Mouse (Mus musculus) midbrain, embryonic 11.5 days (tissue): ENCODE data around the gene Krt19. TPM values are rescaled to one million over a fixed set of nuclear protein-coding genes. Genes with fewer than 3 reads are reported as not detected.

Experiments used
- ATAC-seq: fragments of 200-750 bp; cut with Nextera tagmentation; 2 replicates; pipeline ENCODE4 v1.8.0; 2017; ENCODE audit warnings: moderate TSS enrichment, moderate library complexity; ENCODE audit not compliant: low FRiP score
- DNase-seq: peaks from one replicate; pipeline ENCODE4 v3.0.0; 2015; ENCODE audit warnings: low spot score; ENCODE audit errors: missing footprints
- H3K27ac ChIP-seq: fragments of 300-500 bp; sonication (generic); 2 replicates; pipeline ENCODE4 v1.5.1; 2014; ENCODE audit warnings: low read depth, low read length
- H3K27me3 ChIP-seq: fragments of 300-500 bp; sonication (generic); 2 replicates; pipeline ENCODE4 v1.6.1; 2014; ENCODE audit warnings: mild to moderate bottlenecking, low read length, moderate library complexity, mixed read lengths; ENCODE audit not compliant: control insufficient read depth, insufficient read depth
- H3K36me3 ChIP-seq: fragments of 300-500 bp; sonication (generic); 2 replicates; pipeline ENCODE4 v1.6.1; 2014; ENCODE audit warnings: mild to moderate bottlenecking, low read length, moderate library complexity, mixed read lengths; ENCODE audit not compliant: control insufficient read depth, insufficient read depth
- H3K4me1 ChIP-seq: fragments of 300-500 bp; sonication (generic); 2 replicates; pipeline ENCODE4 v1.6.1; 2014; ENCODE audit warnings: low read length; ENCODE audit not compliant: control insufficient read depth, insufficient read depth
- H3K4me2 ChIP-seq: fragments of 300-500 bp; sonication (generic); 2 replicates; pipeline ENCODE4 v1.6.1; 2014; ENCODE audit warnings: mild to moderate bottlenecking, moderate library complexity
- H3K4me3 ChIP-seq: fragments of 300-500 bp; sonication (generic); 2 replicates; pipeline ENCODE4 v1.5.1; 2014; ENCODE audit warnings: low read depth, low read length
- H3K9ac ChIP-seq: fragments of 300-500 bp; sonication (generic); 2 replicates; pipeline ENCODE4 v1.6.1; 2014; ENCODE audit warnings: low read length
- H3K9me3 ChIP-seq: fragments of 300-500 bp; sonication (generic); 2 replicates; pipeline ENCODE4 v1.6.1; 2016; ENCODE audit warnings: low read length; ENCODE audit not compliant: control insufficient read depth
- WGBS: fragments of 180-500 bp; shearing (Covaris S2); extraction: QIAGEN DNeasy Blood & Tissue Kit; methylation state at CpG from one replicate; pipeline ENCODE4 v1.1.7; 2014; 5-methylcytosine and 5-hydroxymethylcytosine counted together
- polyA plus RNA-seq: library from polyadenylated mRNA; unstranded; fragments of >200 nt; fragmentation: Nextera tagmentation; extraction: Ambion mirVana; gene quantifications from 2 replicates; pipeline ENCODE4 v1.2.1, GENCODE M21; 2014

Krt19 gene
- 1.8 and 3.2 TPM in 2 replicates for polyA plus RNA-seq

DNA sequence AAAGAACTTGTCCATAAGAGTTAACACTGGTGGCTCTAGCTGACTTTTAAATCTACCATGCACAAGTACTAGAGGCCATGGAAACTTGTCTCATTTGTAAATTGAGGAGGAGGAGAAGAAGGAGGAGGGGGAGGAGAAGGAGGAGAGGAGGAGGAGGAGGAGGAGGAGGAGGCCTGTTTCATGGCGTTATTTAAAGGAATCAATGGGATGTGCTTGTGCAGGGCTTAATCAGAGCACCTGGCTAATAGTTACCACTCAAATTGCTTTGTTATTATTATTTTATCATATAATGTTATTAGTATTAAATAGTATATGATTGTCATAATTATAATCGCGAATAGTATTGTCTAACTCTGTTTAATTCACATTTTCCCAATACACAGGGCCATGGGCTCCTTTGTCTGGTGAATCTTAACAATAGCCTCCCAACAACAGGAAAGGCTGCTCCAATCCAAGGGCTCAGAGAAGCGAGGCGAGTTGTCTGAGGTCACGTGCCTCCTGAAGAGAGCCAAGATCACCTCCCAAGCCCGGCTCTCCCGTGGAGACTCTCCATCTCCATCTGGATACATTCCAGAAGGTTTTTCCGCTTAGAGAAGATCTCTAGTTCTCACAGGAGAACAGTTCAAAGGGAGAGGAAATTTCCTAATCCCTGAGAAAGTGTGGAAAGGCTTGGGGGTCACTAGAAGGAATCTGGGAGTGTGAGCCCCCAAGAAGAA lies at the start of gene Krt19:
Gene Krt19, minus strand, starts transcription at position 51 of the 716 bp plus-strand sequence.
- H3K27me3 ChIP-seq: peaks cover 14% of the 10 kb centered on the region
- no peak within 1 kb of the TSS for H3K4me2 ChIP-seq
- no peak within 1 kb of the TSS for H3K9ac ChIP-seq
- H3K4me1 ChIP-seq: peaks cover 4% of the 10 kb centered on the region
- 44% methylated on average over 9 of the region's 9 CpGs for WGBS
- H3K36me3 ChIP-seq: no peaks in the 10 kb centered on the region
- ATAC-seq (no peak), DNase-seq (no peak)
- H3K4me3 ChIP-seq: no peak within 1 kb of the TSS
- H3K9me3 ChIP-seq: no peaks in the 10 kb centered on the region
- no peak within 1 kb of the TSS for H3K27ac ChIP-seq

DNA sequence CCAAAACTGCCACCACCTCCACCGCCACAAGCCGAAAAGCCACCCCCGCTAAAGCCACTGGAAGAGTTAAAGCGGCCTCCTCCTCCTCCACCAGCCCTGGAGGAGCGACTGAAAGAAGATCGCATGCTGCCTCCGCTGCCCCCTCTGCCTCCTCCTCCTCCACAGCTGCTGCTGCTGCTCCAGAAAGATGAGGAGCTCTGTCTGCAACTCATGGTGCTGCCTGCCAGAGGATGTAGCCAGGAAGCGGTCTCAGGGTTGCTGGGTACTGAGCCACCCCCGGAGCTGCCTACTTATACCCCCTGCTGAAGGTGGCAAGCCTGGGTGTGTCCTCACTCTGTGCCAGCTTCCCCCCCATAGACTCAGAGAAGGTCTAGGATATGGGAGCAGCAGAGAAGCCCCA lies 44.5 kb upstream of the Krt19 start, which contains the start of gene Krt9:
Gene Krt9, minus strand, starts transcription at position 255 of the 400 bp plus-strand sequence.
- no peak within 1 kb of the TSS for H3K9ac ChIP-seq
- no peak within 1 kb of the TSS for H3K4me2 ChIP-seq
- no peak within 1 kb of the TSS for H3K4me3 ChIP-seq
- no peaks in the 10 kb centered on the region for H3K36me3 ChIP-seq
- ATAC-seq (no peak), DNase-seq (no peak)
- WGBS: 69% methylated on average over 9 of the region's 9 CpGs
- no peaks in the 10 kb centered on the region for H3K27me3 ChIP-seq
- H3K9me3 ChIP-seq: no peaks in the 10 kb centered on the region
- H3K27ac ChIP-seq: no peak within 1 kb of the TSS
- no peaks in the 10 kb centered on the region for H3K4me1 ChIP-seq

DNA sequence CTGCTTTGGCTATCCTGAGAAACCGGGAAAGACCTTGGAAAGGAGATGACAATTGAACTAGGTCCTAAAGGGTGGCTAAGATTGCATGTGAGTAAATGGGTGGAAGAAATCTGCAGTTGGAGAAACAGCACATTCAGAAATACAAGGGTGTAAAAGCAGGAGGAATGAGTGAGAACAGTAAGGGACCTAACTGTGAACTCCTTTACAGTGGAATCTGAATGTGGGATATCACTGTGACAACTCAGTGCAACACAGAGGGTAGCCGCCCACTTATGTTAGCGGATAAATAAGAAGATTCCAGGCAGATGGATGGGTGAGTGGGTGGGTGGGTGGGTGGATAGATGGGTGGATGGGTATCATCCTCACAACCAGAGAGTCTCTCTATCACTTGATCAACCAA lies 43.4 kb upstream of the Krt19 start:
- no peaks in the 10 kb centered on the region for H3K4me1 ChIP-seq
- no peak for ATAC-seq
- H3K27ac ChIP-seq: no peak overlapping the region
- H3K4me3 ChIP-seq: no peak overlapping the region
- no peaks in the 10 kb centered on the region for H3K36me3 ChIP-seq
- no peak overlapping the region for H3K9ac ChIP-seq
- DNase-seq: no peak
- H3K27me3 ChIP-seq: no peaks in the 10 kb centered on the region
- WGBS: 84% methylated on average over 3 of the region's 3 CpGs
- H3K4me2 ChIP-seq: no peak overlapping the region
- no peaks in the 10 kb centered on the region for H3K9me3 ChIP-seq

DNA sequence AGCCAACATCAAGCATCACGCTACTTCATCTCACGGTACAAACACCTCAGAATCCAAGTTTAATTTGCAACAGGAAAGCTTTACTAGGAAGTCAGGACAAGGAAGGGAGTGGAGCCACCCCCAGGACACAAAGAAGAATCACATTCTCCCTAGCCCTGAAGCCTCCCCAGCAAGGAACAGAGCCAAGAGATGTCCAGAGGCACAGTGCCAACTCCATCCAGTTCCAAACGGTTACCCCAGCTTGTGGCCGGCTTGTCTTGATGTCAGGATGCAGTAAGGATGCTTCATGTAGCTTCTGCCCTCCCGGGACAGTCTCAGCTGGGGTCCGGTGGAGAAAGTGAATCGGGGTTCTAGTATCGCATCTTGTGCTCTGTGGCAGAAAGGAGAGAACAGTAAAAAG lies 38.3 kb upstream of the Krt19 start:
- Histone ChIP-seq H3K27ac (no peak overlapping the region), H3K9me3 (no peaks in the 10 kb centered on the region), H3K27me3 (no peaks in the 10 kb centered on the region), H3K4me2 (no peak overlapping the region), H3K9ac (no peak overlapping the region), H3K36me3 (no peaks in the 10 kb centered on the region), H3K4me1 (no peaks in the 10 kb centered on the region), H3K4me3 (no peak overlapping the region)
- WGBS: 88% methylated on average over 8 of the region's 8 CpGs
- ATAC-seq (no peak), DNase-seq (no peak)

DNA sequence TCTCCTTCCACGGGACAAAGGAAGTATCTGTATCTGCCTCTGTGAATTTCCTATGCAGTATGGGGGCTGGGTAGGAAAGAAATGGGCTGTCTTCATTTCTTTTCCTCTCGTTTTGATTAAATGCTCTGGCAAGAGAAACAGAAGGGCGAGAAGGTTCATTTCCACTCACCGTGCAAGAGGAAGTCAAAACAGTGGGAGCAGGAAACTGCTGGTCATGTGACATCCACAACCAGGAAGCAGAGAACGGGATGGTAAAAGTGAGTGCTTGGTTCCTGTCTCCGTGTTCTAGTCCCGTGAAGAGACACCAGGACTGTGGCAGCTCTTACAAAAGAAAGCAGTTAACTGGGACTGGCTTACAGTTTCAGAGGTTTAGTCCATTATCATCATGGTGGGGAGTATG lies 33.3 kb upstream of the Krt19 start:
- 82% methylated on average over 7 of the region's 7 CpGs for WGBS
- Histone ChIP-seq H3K27me3 (no peaks in the 10 kb centered on the region), H3K4me2 (no peak overlapping the region), H3K9me3 (no peaks in the 10 kb centered on the region), H3K4me3 (no peak overlapping the region), H3K36me3 (no peaks in the 10 kb centered on the region), H3K9ac (no peak overlapping the region), H3K4me1 (no peaks in the 10 kb centered on the region), H3K27ac (no peak overlapping the region)
- DNase-seq (no peak), ATAC-seq (no peak)

DNA sequence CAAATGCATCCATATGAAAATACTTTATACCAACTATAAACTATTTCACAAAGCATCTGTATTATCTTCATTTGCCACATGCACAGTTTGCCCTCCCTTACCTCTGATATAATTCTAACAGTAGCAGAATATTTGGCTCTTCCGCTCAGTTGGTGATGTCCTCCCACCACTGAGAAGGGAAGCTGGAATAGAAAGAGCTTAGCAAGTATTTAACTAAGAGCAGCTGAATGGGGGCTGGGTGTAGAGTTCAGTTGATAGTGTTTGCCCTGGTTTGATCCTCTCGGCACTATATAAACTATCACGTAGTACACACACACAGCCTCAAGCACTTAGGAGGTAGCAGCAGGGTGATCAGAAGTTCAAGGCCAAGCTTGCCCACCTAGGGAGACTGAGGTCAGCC lies 30.8 kb upstream of the Krt19 start:
- WGBS: 83% methylated on average over 3 of the region's 3 CpGs
- Histone ChIP-seq H3K27me3 (no peaks in the 10 kb centered on the region), H3K9me3 (no peaks in the 10 kb centered on the region), H3K4me2 (no peak overlapping the region), H3K4me1 (no peaks in the 10 kb centered on the region), H3K36me3 (no peaks in the 10 kb centered on the region), H3K9ac (no peak overlapping the region), H3K4me3 (no peak overlapping the region), H3K27ac (no peak overlapping the region)
- no peak for DNase-seq
- no peak for ATAC-seq

DNA sequence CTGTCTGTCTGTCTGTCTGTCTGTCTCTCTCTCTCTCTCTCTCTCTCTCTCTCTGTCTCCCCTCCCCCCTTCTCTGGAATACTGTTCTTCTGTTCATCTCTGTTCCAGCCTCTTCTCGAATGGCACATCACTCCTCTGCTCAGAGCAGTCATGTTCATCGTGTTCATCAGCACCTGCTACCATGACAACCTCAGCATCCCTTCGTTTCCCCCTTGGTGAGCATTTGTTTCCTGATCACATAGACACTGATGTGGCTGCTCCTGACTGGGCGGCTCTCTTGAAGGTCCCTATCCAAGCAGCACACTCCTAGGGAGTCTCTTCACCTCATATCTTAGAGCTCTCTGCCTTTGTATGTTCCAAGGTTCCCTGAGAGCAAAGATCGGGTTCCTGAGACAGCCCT lies 29.8 kb upstream of the Krt19 start:
- no peak overlapping the region for H3K4me3 ChIP-seq
- H3K9me3 ChIP-seq: no peaks in the 10 kb centered on the region
- no peaks in the 10 kb centered on the region for H3K36me3 ChIP-seq
- H3K9ac ChIP-seq: no peak overlapping the region
- no peaks in the 10 kb centered on the region for H3K4me1 ChIP-seq
- no peaks in the 10 kb centered on the region for H3K27me3 ChIP-seq
- no peak overlapping the region for H3K4me2 ChIP-seq
- H3K27ac ChIP-seq: no peak overlapping the region
- WGBS: 84% methylated on average over 5 of the region's 5 CpGs
- ATAC-seq: no peak
- DNase-seq: no peak

DNA sequence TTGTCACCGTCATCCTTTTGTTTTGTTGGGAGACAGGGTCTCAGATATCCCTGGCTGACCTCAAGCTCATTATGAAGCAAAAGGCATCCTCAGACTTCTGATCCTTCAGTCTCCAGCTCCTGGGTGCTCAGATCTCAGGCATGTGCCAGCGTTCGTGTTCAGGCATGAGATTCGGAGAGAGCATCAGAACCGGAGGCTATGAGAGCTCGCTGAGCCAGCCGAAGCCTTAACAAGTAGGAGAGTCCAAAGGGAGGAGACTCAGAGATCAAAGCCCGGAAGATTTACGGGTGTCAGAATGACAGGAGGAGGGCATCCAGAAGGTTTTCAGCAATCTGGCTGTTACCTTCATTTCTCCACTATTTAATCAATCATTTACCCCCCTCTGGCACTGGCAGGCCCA lies 28.3 kb upstream of the Krt19 start:
- no peak overlapping the region for H3K9ac ChIP-seq
- H3K27ac ChIP-seq: no peak overlapping the region
- DNase-seq (no peak), ATAC-seq (no peak)
- H3K9me3 ChIP-seq: no peaks in the 10 kb centered on the region
- H3K27me3 ChIP-seq: no peaks in the 10 kb centered on the region
- H3K36me3 ChIP-seq: no peaks in the 10 kb centered on the region
- H3K4me1 ChIP-seq: no peaks in the 10 kb centered on the region
- no peak overlapping the region for H3K4me2 ChIP-seq
- H3K4me3 ChIP-seq: no peak overlapping the region
- 80% methylated on average over 9 of the region's 9 CpGs for WGBS

DNA sequence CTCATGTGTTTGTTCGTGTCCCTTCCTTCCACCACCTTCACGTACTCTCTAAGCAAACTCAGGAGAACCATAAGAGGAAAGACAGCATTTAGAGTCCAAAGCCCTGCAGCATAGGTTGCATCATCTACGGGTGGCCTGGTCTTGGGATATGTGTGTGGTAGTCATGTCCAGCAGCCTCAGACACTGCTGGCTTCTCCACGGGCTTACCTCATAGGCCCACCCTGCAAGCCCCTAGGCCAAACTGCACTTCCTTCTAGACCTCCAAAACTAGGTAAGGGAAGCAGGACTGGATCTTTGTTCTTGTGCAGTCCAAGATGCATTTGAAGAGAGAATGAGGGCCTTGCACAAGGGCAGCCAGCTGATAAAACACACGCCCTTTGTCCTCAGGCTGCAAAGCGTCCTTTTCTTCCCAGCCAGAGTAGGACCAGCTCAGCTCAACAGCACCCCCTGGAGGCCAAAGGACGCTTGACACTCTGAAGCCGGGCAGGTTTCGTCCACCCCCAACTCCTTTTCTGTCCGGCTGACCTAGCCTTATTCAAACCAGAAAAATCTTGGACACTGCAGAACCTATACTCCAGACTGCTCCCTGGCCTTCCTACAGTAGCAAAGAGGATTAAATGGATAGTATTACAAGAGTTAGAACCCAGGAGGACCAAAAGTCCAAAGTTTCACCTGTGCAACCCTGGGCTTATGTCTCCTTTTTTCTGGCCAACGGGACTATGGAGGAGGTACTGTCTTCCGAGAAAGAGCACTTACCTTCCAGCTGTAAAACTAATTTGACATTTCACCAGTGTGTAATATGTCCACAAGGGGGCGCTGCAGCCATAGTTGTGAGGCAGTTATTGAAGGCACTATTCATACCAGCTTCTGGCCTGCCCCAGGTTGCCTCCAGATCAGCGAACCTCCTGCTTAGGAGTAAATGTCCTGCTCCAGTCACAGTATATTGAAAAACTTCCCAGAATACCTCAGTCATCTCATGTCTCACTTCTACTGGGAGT lies 20.6 kb upstream of the Krt19 start:
- Histone ChIP-seq H3K4me3 (no peak overlapping the region), H3K9me3 (no peaks in the 10 kb centered on the region), H3K27ac (no peak overlapping the region), H3K4me1 (no peaks in the 10 kb centered on the region), H3K36me3 (no peaks in the 10 kb centered on the region), H3K4me2 (no peak overlapping the region), H3K9ac (no peak overlapping the region), H3K27me3 (no peaks in the 10 kb centered on the region)
- DNase-seq (peak; percentile 99), ATAC-seq (peak; percentile 57; the same call in 1 of the 2 replicates)
- 36% methylated on average over 14 of the region's 14 CpGs for WGBS
